Mouse (Mus musculus): ENCODE results near the gene Hps6. TPM values are rescaled to one million over a fixed set of nuclear protein-coding genes. Genes with fewer than 3 reads are reported as not detected.

Hps6 gene
- polyA plus RNA-seq, 1 experiment from 2014 or later, result 2.2 TPM

DNA sequence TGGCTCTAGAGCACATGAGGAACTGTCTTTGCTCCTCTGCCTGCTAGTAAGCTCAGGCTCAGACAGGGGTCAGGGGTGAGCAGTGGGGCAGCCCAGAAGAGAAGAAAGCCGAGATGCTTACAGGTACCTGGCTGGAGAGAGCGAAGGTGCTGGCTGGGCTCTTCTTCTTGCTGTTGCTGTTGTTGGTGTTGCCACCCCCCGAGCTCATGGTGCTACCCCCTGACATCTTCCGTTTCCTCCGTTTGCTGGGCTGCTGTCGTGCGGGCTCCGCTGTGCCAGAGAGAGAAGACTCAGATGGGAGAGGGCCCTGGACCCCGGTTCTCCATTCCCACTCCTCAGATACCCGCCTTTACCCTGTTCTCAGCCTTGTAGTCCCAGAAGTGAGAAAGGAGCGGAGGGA, 30.6 kb downstream of the Hps6 start:
- Histone ChIP-seq H3K27me3 (ENCODE audit: insufficient read depth, low read length) (no peaks in the 10 kb centered on the region), H3K36me3 (replicated peaks; ENCODE audit: insufficient read depth, low read length) (peaks cover 54% of the 10 kb centered on the region), H3K9ac (replicated peaks) (no peak overlapping the region), H3K4me2 (ENCODE audit: low read depth, low read length) (no peak overlapping the region), H3K27ac (ENCODE audit: low read depth) (no peak overlapping the region), H3K4me3 (ENCODE audit: low read depth, low read length) (no peak overlapping the region), H3K4me1 (ENCODE audit: insufficient read depth) (peaks cover 32% of the 10 kb centered on the region), H3K9me3 (ENCODE audit: low read length) (no peaks in the 10 kb centered on the region)
- ATAC-seq (no peak), DNase-seq (no peak)
- 93% methylated on average over 11 of the region's 11 CpGs for whole genome bisulfite sequencing (ENCODE audit: insufficient replicate concordance)
- TF ChIP-seq CTCF (IDR thresholded peaks at IDR 0.05; ENCODE audit: low read depth), result no peak
- TF ChIP-seq EP300 (IDR thresholded peaks at IDR 0.05; ENCODE audit: low read depth), result no peak

DNA sequence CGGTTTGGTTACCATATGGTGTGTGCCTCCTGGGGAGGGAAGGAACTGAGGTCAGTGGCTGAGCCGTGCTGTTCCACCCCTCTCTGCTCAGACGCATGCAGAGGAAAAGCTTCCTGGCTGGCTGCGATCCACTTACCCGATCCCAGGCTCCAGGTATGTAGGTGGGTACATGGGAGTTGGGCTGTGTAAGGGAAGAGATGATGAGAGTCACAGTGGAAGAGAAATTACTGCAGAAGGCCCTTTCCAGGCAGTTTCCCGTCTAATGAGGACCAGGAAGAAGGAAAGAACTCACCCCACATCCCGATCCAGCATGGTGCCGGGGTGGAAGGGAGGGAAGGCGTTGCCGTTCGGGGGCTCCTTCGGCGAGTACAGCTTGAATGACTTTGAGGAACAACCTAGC, 32.7 kb downstream of the Hps6 start:
- H3K9me3 ChIP-seq (ENCODE audit: low read length), result no peaks in the 10 kb centered on the region
- no peak overlapping the region for H3K27ac ChIP-seq (ENCODE audit: low read depth)
- no peak overlapping the region for H3K9ac ChIP-seq (replicated peaks)
- peaks cover 49% of the 10 kb centered on the region for H3K36me3 ChIP-seq (replicated peaks; ENCODE audit: insufficient read depth, low read length)
- no peaks in the 10 kb centered on the region for H3K27me3 ChIP-seq (ENCODE audit: insufficient read depth, low read length)
- H3K4me1 ChIP-seq (ENCODE audit: insufficient read depth), result peaks cover 40% of the 10 kb centered on the region
- WGBS (ENCODE audit: insufficient replicate concordance), result 84% methylated on average over 13 of the region's 13 CpGs
- 0 out of 2 replicates have a peak overlapping the region, but pooled peaks have one; percentile 90 for H3K4me2 ChIP-seq (ENCODE audit: low read depth, low read length)
- ATAC-seq (no peak), DNase-seq (no peak)
- no peak overlapping the region for H3K4me3 ChIP-seq (ENCODE audit: low read depth, low read length)
- TF ChIP-seq CTCF (IDR thresholded peaks at IDR 0.05; ENCODE audit: low read depth) (no peak), EP300 (IDR thresholded peaks at IDR 0.05; ENCODE audit: low read depth) (no peak)

DNA sequence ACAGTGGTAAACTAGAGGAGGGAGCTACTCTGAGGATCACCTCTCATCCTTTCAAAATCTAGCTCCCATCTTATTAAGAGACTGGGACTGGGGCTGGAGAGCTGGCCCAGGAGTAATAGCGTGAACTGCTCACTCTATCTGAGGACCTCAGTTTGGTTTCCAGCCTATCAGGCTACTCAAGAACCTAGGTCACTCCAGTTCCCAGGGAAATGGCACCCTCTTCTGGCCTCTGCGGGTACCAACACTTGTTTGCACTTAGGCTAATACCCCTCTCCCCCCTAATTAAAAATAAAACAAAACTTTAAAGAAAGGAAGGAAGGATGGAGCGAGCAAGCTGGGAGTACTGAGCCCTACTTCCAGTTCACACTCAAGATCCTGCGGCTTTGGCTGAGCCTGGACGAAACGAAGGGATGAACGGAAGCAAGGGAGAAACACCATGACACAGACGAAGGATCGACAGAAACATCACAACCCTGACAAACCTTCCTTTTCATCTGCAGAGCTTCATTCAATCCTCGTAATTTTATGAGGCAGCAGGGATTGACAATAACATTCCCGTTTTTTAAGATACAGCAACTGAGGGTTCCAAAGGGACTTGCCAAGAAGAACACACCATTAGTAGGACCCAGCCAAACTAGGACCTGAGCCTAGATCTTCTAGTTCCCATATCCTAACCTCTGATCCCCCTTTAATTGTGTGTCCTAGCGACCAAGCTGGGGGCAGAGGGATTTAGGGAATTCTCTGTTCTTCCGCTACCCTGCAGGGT, 33.4 kb downstream of the Hps6 start:
- ATAC-seq, result no peak
- Histone ChIP-seq H3K27me3 (ENCODE audit: insufficient read depth, low read length) (no peaks in the 10 kb centered on the region), H3K27ac (ENCODE audit: low read depth) (peak overlapping the region; percentile 64), H3K4me3 (ENCODE audit: low read depth, low read length) (peak overlapping the region; percentile 82), H3K4me1 (ENCODE audit: insufficient read depth) (peaks cover 43% of the 10 kb centered on the region), H3K9ac (replicated peaks) (peak overlapping the region; percentile 94), H3K4me2 (ENCODE audit: low read depth, low read length) (peak overlapping the region; percentile 90), H3K36me3 (replicated peaks; ENCODE audit: insufficient read depth, low read length) (peaks cover 48% of the 10 kb centered on the region), H3K9me3 (ENCODE audit: low read length) (no peaks in the 10 kb centered on the region)
- TF ChIP-seq EP300 (IDR thresholded peaks at IDR 0.05; ENCODE audit: low read depth) (no peak), CTCF (IDR thresholded peaks at IDR 0.05; ENCODE audit: low read depth) (peak; percentile 66)
- 66% methylated on average over 13 of the region's 13 CpGs for WGBS (ENCODE audit: insufficient replicate concordance)
- DNase-seq, result peak; percentile 46

DNA sequence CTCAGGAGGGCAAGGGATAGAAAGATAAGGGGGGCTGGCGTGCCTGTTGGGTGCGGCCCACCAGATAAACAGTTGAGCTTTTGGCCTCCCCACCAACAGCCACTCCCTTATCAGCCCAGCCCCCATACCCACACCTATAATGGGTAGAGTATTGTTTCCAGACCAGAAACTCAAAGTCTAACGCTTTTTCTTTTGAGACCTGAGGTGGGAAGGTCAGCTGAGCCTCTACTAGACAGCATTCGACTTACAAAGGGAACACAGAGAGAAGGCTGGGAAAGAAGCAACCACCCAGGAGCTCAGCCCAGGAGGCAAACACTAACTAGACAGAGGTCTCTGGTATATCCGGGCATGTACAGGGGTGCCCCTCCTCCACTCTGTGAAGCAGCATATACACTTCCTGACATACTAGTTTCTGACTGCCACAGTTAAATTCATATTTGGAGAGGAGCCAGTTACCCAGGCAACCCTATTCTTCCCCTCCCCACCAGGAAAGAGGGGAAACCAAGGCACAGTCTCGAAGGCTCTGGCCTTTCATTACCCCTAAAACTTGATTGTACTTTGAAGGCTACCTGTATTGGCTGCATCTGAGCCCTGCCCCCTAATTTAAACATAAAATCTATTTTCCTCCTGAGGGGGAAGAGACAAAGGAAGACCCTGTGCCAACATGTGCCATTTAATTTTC, 34.1 kb downstream of the Hps6 start:
- peak overlapping the region; percentile 90 for H3K4me2 ChIP-seq (ENCODE audit: low read depth, low read length)
- H3K9me3 ChIP-seq (ENCODE audit: low read length), result no peaks in the 10 kb centered on the region
- ATAC-seq, result peak; percentile 26
- H3K36me3 ChIP-seq (replicated peaks; ENCODE audit: insufficient read depth, low read length), result peaks cover 41% of the 10 kb centered on the region
- DNase-seq, result peak; percentile 57
- no peaks in the 10 kb centered on the region for H3K27me3 ChIP-seq (ENCODE audit: insufficient read depth, low read length)
- peak overlapping the region; percentile 64 for H3K27ac ChIP-seq (ENCODE audit: low read depth)
- peak; percentile 90 for TF ChIP-seq EP300 (IDR thresholded peaks at IDR 0.05; ENCODE audit: low read depth)
- TF ChIP-seq CTCF (IDR thresholded peaks at IDR 0.05; ENCODE audit: low read depth), result no peak
- H3K4me1 ChIP-seq (ENCODE audit: insufficient read depth), result peaks cover 50% of the 10 kb centered on the region
- 24% methylated on average over 6 of the region's 6 CpGs for WGBS (ENCODE audit: insufficient replicate concordance)
- peak overlapping the region; percentile 94 for H3K9ac ChIP-seq (replicated peaks)
- H3K4me3 ChIP-seq (ENCODE audit: low read depth, low read length), result peak overlapping the region; percentile 82

DNA sequence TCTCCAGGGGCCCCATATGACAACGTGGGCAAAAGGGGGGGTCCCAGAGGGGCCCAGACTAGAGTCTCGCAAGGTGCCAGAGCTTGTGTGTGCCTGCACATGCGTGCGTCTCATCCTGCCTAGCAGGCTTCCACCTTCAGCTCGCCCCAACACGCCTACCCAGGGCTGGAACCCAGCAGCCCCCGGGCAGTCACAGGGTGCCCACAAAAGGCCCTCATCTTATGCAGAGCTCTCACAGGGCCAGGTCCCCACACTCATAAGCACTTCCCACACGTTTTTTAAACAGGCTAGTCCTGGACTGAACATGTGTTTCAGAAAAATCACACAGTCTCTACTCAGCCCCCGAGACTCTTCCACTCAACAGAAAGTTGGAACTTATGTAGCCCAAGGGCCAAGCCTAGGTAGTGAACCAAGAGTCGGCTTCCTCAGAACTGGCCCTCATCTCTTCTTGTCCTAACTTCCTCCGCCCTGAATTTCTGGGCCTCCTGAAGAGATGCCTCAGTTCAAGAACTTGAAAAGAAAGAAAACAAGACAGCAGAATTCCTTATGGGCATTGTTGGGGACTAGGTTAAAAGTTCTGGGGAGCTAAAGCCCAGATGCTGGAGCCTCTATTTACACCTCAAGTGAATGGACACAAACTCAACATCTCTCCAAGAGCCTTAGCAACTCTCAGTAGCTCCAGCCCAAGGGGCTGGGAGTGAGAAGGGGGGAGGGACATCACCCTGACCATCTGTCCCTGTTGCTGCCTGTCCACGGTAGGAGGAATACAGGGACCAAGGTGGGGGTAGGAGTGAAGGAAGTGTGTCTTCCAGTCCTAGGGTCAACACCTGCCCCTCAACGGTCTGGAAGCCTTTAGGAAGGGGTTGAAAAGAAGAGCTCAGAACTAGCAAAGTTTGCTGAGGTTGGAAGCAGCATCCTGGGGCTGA, 34.9 kb downstream of the Hps6 start:
- Histone ChIP-seq H3K4me3 (ENCODE audit: low read depth, low read length) (peak overlapping the region; percentile 82), H3K4me1 (ENCODE audit: insufficient read depth) (peaks cover 56% of the 10 kb centered on the region), H3K4me2 (ENCODE audit: low read depth, low read length) (peak overlapping the region; percentile 90), H3K9ac (replicated peaks) (peak overlapping the region; percentile 94), H3K27me3 (ENCODE audit: insufficient read depth, low read length) (no peaks in the 10 kb centered on the region), H3K27ac (ENCODE audit: low read depth) (peak overlapping the region; percentile 93), H3K36me3 (replicated peaks; ENCODE audit: insufficient read depth, low read length) (peaks cover 33% of the 10 kb centered on the region), H3K9me3 (ENCODE audit: low read length) (no peaks in the 10 kb centered on the region)
- peak; percentile 36 for DNase-seq
- no peak for ATAC-seq
- TF ChIP-seq CTCF (IDR thresholded peaks at IDR 0.05; ENCODE audit: low read depth) (no peak), EP300 (IDR thresholded peaks at IDR 0.05; ENCODE audit: low read depth) (no peak)
- WGBS (ENCODE audit: insufficient replicate concordance), result 12% methylated on average over 13 of the region's 13 CpGs
